In genomic region chr5:134539891-134540290, GRCm38 (mm10) we compare ENCODE assay signal across 8 mouse cellular contexts. TPM values are rescaled to one million over a fixed set of nuclear protein-coding genes. Genes with fewer than 3 reads are reported as not detected.
DNase-seq lines count a peak whose midpoint lies in the region; ATAC-seq and TF ChIP-seq lines count a peak whose summit lies in the region.

No protein-coding gene starts in this region.

- no peak overlapping the region for H3K9ac ChIP-seq in forebrain, postnatal 0 days
- H3K9ac ChIP-seq in hindbrain, embryonic 12.5 days = 0 out of 2 replicates have a peak overlapping the region, but pooled peaks have one; percentile 2
- H3K9ac ChIP-seq in limb, embryonic 15.5 days = no peak overlapping the region
- H3K9ac ChIP-seq in midbrain, postnatal 0 days (replicated peaks; ENCODE audit: low read length, poor library complexity, severe bottlenecking) = no peak overlapping the region

- ATAC-seq in forebrain, postnatal 0 days = peak; percentile 92
- 0 out of 2 replicates have a peak, but pooled peaks have one; percentile 62 for ATAC-seq in hindbrain, embryonic 12.5 days (ENCODE audit: low FRiP score)
- peak; percentile 57 for ATAC-seq in limb, embryonic 15.5 days (ENCODE audit: insufficient number of reproducible peaks, low FRiP score, low TSS enrichment, low read depth)
- peak; percentile 87 for ATAC-seq in midbrain, postnatal 0 days (ENCODE audit: low FRiP score)

- 8% methylated on average over 3 of the region's 3 CpGs for WGBS in forebrain, postnatal 0 days
- WGBS in hindbrain, embryonic 12.5 days = 4% methylated on average over 3 of the region's 3 CpGs
- WGBS in limb, embryonic 15.5 days = 8% methylated on average over 3 of the region's 3 CpGs
- WGBS in midbrain, postnatal 0 days = 11% methylated on average over 3 of the region's 3 CpGs

- no peaks in the 10 kb centered on the region for H3K4me1 ChIP-seq in forebrain, postnatal 0 days (ENCODE audit: insufficient read depth)
- H3K4me1 ChIP-seq in hindbrain, embryonic 12.5 days = peaks cover 35% of the 10 kb centered on the region
- H3K4me1 ChIP-seq in limb, embryonic 15.5 days = peaks cover 25% of the 10 kb centered on the region
- no peaks in the 10 kb centered on the region for H3K4me1 ChIP-seq in midbrain, postnatal 0 days (ENCODE audit: insufficient read depth, low read length)

- H3K27ac ChIP-seq in layer of hippocampus, adult 2 months = peak overlapping the region; percentile 80
- peak overlapping the region; percentile 54; the same call in 1 of the 2 replicates for H3K27ac ChIP-seq in forebrain, postnatal 0 days (ENCODE audit: low read depth, low read length)
- peak overlapping the region; percentile 70 for H3K27ac ChIP-seq in hindbrain, embryonic 12.5 days
- peak overlapping the region; percentile 85 for H3K27ac ChIP-seq in limb, embryonic 15.5 days
- peak overlapping the region; percentile 47; the same call in 1 of the 2 replicates for H3K27ac ChIP-seq in midbrain, postnatal 0 days (ENCODE audit: low read depth, low read length)

- no peak overlapping the region for H3K4me3 ChIP-seq in layer of hippocampus, adult 2 months
- H3K4me3 ChIP-seq in forebrain, postnatal 0 days (ENCODE audit: low read depth, low read length) = no peak overlapping the region
- no peak overlapping the region for H3K4me3 ChIP-seq in hindbrain, embryonic 12.5 days
- H3K4me3 ChIP-seq in limb, embryonic 15.5 days = no peak overlapping the region
- no peak overlapping the region for H3K4me3 ChIP-seq in midbrain, postnatal 0 days (ENCODE audit: low read depth, low read length)

- no peaks in the 10 kb centered on the region for H3K9me3 ChIP-seq in forebrain, postnatal 0 days (ENCODE audit: low read length)
- H3K9me3 ChIP-seq in hindbrain, embryonic 12.5 days (replicated peaks) = no peaks in the 10 kb centered on the region
- no peaks in the 10 kb centered on the region for H3K9me3 ChIP-seq in limb, embryonic 15.5 days
- no peaks in the 10 kb centered on the region for H3K9me3 ChIP-seq in midbrain, postnatal 0 days (ENCODE audit: low read length)

- H3K27me3 ChIP-seq in forebrain, postnatal 0 days (ENCODE audit: insufficient read depth, low read length) = no peaks in the 10 kb centered on the region
- H3K27me3 ChIP-seq in hindbrain, embryonic 12.5 days = no peaks in the 10 kb centered on the region
- H3K27me3 ChIP-seq in limb, embryonic 15.5 days = no peaks in the 10 kb centered on the region
- no peaks in the 10 kb centered on the region for H3K27me3 ChIP-seq in midbrain, postnatal 0 days (ENCODE audit: insufficient read depth, low read length)

- no peak for TF ChIP-seq CTCF in layer of hippocampus, adult 2 months (conservative IDR thresholded peaks at IDR 0.05)
- no peak for TF ChIP-seq CTCF in forebrain, postnatal 0 days (IDR thresholded peaks at IDR 0.05; ENCODE audit: low read depth)
- no peak for TF ChIP-seq CTCF in midbrain, postnatal 0 days (IDR thresholded peaks at IDR 0.05)

- peaks cover 14% of the 10 kb centered on the region for H3K36me3 ChIP-seq in forebrain, postnatal 0 days (ENCODE audit: insufficient read depth)
- H3K36me3 ChIP-seq in hindbrain, embryonic 12.5 days = peaks cover 21% of the 10 kb centered on the region
- peaks cover 12% of the 10 kb centered on the region for H3K36me3 ChIP-seq in limb, embryonic 15.5 days
- peaks cover 5% of the 10 kb centered on the region for H3K36me3 ChIP-seq in midbrain, postnatal 0 days (ENCODE audit: insufficient read depth, low read length)

- H3K4me2 ChIP-seq in forebrain, postnatal 0 days (ENCODE audit: low read depth) = no peak overlapping the region
- H3K4me2 ChIP-seq in hindbrain, embryonic 12.5 days (replicated peaks) = no peak overlapping the region
- no peak overlapping the region for H3K4me2 ChIP-seq in limb, embryonic 15.5 days
- H3K4me2 ChIP-seq in midbrain, postnatal 0 days (ENCODE audit: low read depth, low read length, poor library complexity, severe bottlenecking) = no peak overlapping the region

- DNase-seq in layer of hippocampus, adult 2 months (ENCODE audit: low spot score in 2 of 2) = peak; percentile 40 to 55
- DNase-seq in layer of hippocampus, adult 9-10 months (ENCODE audit: low spot score) = no peak
- peak; percentile 72 for DNase-seq in adrenal gland, postnatal 25 days
- peak; percentile 65 for DNase-seq in forebrain, postnatal 0 days
- peak; percentile 81 for DNase-seq in midbrain, postnatal 0 days (ENCODE audit: low spot score)
- DNase-seq in urinary bladder, postnatal 36 days (ENCODE audit: low spot score in 2 of 2) = peak; percentile 51 to 69

RNA-seq across cellular contexts. Expression of gene Clip2, which starts 12.3 kb away (rescaled TPM):
- 10 to 100 TPM; 90.0 to 99.3 TPM for total RNA-seq in layer of hippocampus, adult 2 months (2021)
- total RNA-seq in adrenal gland, postnatal 25 days (2021) = 13.9 and 17.8 TPM in 2 replicates
- total RNA-seq in forebrain, postnatal 0 days (2014; rRNA removed) = 162 and 164 TPM in 2 replicates
- polyA plus RNA-seq in forebrain, postnatal 0 days (2015; fragmentation: Nextera tagmentation; extraction: Ambion mirVana) = 12.7 and 14.5 TPM in 2 replicates
- polyA plus RNA-seq in hindbrain, embryonic 12.5 days (2016; fragmentation: Nextera tagmentation; extraction: Ambion mirVana) = 12.6 and 13.0 TPM in 2 replicates
- 3.3 and 3.9 TPM in 2 replicates for polyA plus RNA-seq in limb, embryonic 15.5 days (2015; fragmentation: Nextera tagmentation; extraction: Ambion mirVana)
- total RNA-seq in midbrain, postnatal 0 days (2014; rRNA removed) = 148 and 153 TPM in 2 replicates
- 13.1 TPM in 2 replicates for polyA plus RNA-seq in midbrain, postnatal 0 days (2015; fragmentation: Nextera tagmentation; extraction: Ambion mirVana)

RNA-seq across cellular contexts. Expression of gene Syna, which starts 20.1 kb away (rescaled TPM):
- 1 to 10 TPM; 5.4 to 6.8 TPM for total RNA-seq in layer of hippocampus, adult 2 months (2021)
- total RNA-seq in adrenal gland, postnatal 25 days (2021) = not detected in 2 replicates
- not detected in 2 replicates for total RNA-seq in forebrain, postnatal 0 days (2014; rRNA removed)
- polyA plus RNA-seq in forebrain, postnatal 0 days (2015; fragmentation: Nextera tagmentation; extraction: Ambion mirVana) = 0.55 and 0.97 TPM in 2 replicates
- 0.18 and 0.23 TPM in 2 replicates for polyA plus RNA-seq in hindbrain, embryonic 12.5 days (2016; fragmentation: Nextera tagmentation; extraction: Ambion mirVana)
- polyA plus RNA-seq in limb, embryonic 15.5 days (2015; fragmentation: Nextera tagmentation; extraction: Ambion mirVana) = 0.09 and 0.17 TPM in 2 replicates
- not detected in 2 replicates for total RNA-seq in midbrain, postnatal 0 days (2014; rRNA removed)
- 0.93 and 1.1 TPM in 2 replicates for polyA plus RNA-seq in midbrain, postnatal 0 days (2015; fragmentation: Nextera tagmentation; extraction: Ambion mirVana)

RNA-seq across cellular contexts. Expression of gene Rfc2, which starts 41.3 kb away (rescaled TPM):
- 10 to 100 TPM; 48.1 to 55.6 TPM for total RNA-seq in layer of hippocampus, adult 2 months (2021)
- total RNA-seq in adrenal gland, postnatal 25 days (2021) = 46.6 and 60.4 TPM in 2 replicates
- 68.9 and 97.5 TPM in 2 replicates for total RNA-seq in forebrain, postnatal 0 days (2014; rRNA removed)
- 150 and 160 TPM in 2 replicates for polyA plus RNA-seq in forebrain, postnatal 0 days (2015; fragmentation: Nextera tagmentation; extraction: Ambion mirVana)
- 226 and 228 TPM in 2 replicates for polyA plus RNA-seq in hindbrain, embryonic 12.5 days (2016; fragmentation: Nextera tagmentation; extraction: Ambion mirVana)
- 226 and 241 TPM in 2 replicates for polyA plus RNA-seq in limb, embryonic 15.5 days (2015; fragmentation: Nextera tagmentation; extraction: Ambion mirVana)
- 58.1 and 87.6 TPM in 2 replicates for total RNA-seq in midbrain, postnatal 0 days (2014; rRNA removed)
- polyA plus RNA-seq in midbrain, postnatal 0 days (2015; fragmentation: Nextera tagmentation; extraction: Ambion mirVana) = 155 and 157 TPM in 2 replicates
